Mouse (Mus musculus): Measurements from ENCODE around the gene Vkorc1l1. TPM values are rescaled to one million over a fixed set of nuclear protein-coding genes. Genes with fewer than 3 reads are reported as not detected.

Gene Vkorc1l1
- polyA plus RNA-seq (2014; fragmentation: Illumina TruSeq; extraction: RNeasy Lipid Tissue Mini Kit (QIAGEN cat#74804); ENCODE audit: insufficient read depth, low read depth, low replicate concordance): 12.8 TPM

GRCm38 (mm10) chr5:129941495-129942045 lies at the start of gene Vkorc1l1:
Gene Vkorc1l1 (plus strand): TSS chr5:129941970.

GRCm38 (mm10) chr5:129895198-129896088 lies 46.3 kb upstream of the Vkorc1l1 start, which contains the start of gene Zbed5:
Gene Zbed5 (plus strand): TSS chr5:129895723.

GRCm38 (mm10) chr5:129898449-129898848 lies 43.3 kb upstream of the Vkorc1l1 start, which contains the start of gene Phkg1:
Gene Phkg1 (minus strand): TSS chr5:129898549.

GRCm38 (mm10) chr5:129908242-129908965 lies 33.4 kb upstream of the Vkorc1l1 start, which contains the start of gene Nupr1l:
Gene Nupr1l (plus strand): TSS chr5:129908540.

GRCm38 (mm10) chr5:130002301-130003146 lies 60.8 kb downstream of the Vkorc1l1 start, which contains the start of gene Gusb:
Gene Gusb (minus strand): TSS chr5:130003049.

GRCm38 (mm10) chr5:130029142-130029897 lies 87.5 kb downstream of the Vkorc1l1 start, which contains the start of the genes Asl and Crcp:
Gene Asl (minus strand): TSS chr5:130029247.
Gene Crcp (plus strand): TSS chr5:130029290.

Other genes starting within 250 kb of the Vkorc1l1 start
- not detected for gene Sept14, start 233.5 kb upstream of the Vkorc1l1 start, polyA plus RNA-seq (2014; fragmentation: Illumina TruSeq; extraction: RNeasy Lipid Tissue Mini Kit (QIAGEN cat#74804); ENCODE audit: insufficient read depth, low read depth, low replicate concordance)
- 89.9 TPM for gene Mrps17, start 226.5 kb upstream of the Vkorc1l1 start, polyA plus RNA-seq (2014; fragmentation: Illumina TruSeq; extraction: RNeasy Lipid Tissue Mini Kit (QIAGEN cat#74804); ENCODE audit: insufficient read depth, low read depth, low replicate concordance)
- 48.5 TPM for gene Nipsnap2, start 216.9 kb upstream of the Vkorc1l1 start, polyA plus RNA-seq (2014; fragmentation: Illumina TruSeq; extraction: RNeasy Lipid Tissue Mini Kit (QIAGEN cat#74804); ENCODE audit: insufficient read depth, low read depth, low replicate concordance)
- gene Psph, start 154.5 kb upstream of the Vkorc1l1 start, polyA plus RNA-seq (2014; fragmentation: Illumina TruSeq; extraction: RNeasy Lipid Tissue Mini Kit (QIAGEN cat#74804); ENCODE audit: insufficient read depth, low read depth, low replicate concordance): 8.2 TPM
- 17.3 TPM for gene Sumf2, start 95.0 kb upstream of the Vkorc1l1 start, polyA plus RNA-seq (2014; fragmentation: Illumina TruSeq; extraction: RNeasy Lipid Tissue Mini Kit (QIAGEN cat#74804); ENCODE audit: insufficient read depth, low read depth, low replicate concordance)
- gene Chchd2, start 54.5 kb upstream of the Vkorc1l1 start, polyA plus RNA-seq (2014; fragmentation: Illumina TruSeq; extraction: RNeasy Lipid Tissue Mini Kit (QIAGEN cat#74804); ENCODE audit: insufficient read depth, low read depth, low replicate concordance): 620 TPM
- gene Zbed5, start 46.2 kb upstream of the Vkorc1l1 start, polyA plus RNA-seq (2014; fragmentation: Illumina TruSeq; extraction: RNeasy Lipid Tissue Mini Kit (QIAGEN cat#74804); ENCODE audit: insufficient read depth, low read depth, low replicate concordance): 1.7 TPM
- gene Phkg1, start 43.4 kb upstream of the Vkorc1l1 start, polyA plus RNA-seq (2014; fragmentation: Illumina TruSeq; extraction: RNeasy Lipid Tissue Mini Kit (QIAGEN cat#74804); ENCODE audit: insufficient read depth, low read depth, low replicate concordance): 2.7 TPM
- gene Nupr1l, start 33.4 kb upstream of the Vkorc1l1 start, polyA plus RNA-seq (2014; fragmentation: Illumina TruSeq; extraction: RNeasy Lipid Tissue Mini Kit (QIAGEN cat#74804); ENCODE audit: insufficient read depth, low read depth, low replicate concordance): 3.7 TPM
- gene Gusb, start 61.1 kb downstream of the Vkorc1l1 start, polyA plus RNA-seq (2014; fragmentation: Illumina TruSeq; extraction: RNeasy Lipid Tissue Mini Kit (QIAGEN cat#74804); ENCODE audit: insufficient read depth, low read depth, low replicate concordance): 32.9 TPM
- 23.1 TPM for gene Asl, start 87.3 kb downstream of the Vkorc1l1 start, polyA plus RNA-seq (2014; fragmentation: Illumina TruSeq; extraction: RNeasy Lipid Tissue Mini Kit (QIAGEN cat#74804); ENCODE audit: insufficient read depth, low read depth, low replicate concordance)
- 22.0 TPM for gene Crcp, start 87.3 kb downstream of the Vkorc1l1 start, polyA plus RNA-seq (2014; fragmentation: Illumina TruSeq; extraction: RNeasy Lipid Tissue Mini Kit (QIAGEN cat#74804); ENCODE audit: insufficient read depth, low read depth, low replicate concordance)
- 32.2 TPM for gene Tpst1, start 131.4 kb downstream of the Vkorc1l1 start, polyA plus RNA-seq (2014; fragmentation: Illumina TruSeq; extraction: RNeasy Lipid Tissue Mini Kit (QIAGEN cat#74804); ENCODE audit: insufficient read depth, low read depth, low replicate concordance)
- 3.9 TPM for gene Kctd7, start 202.9 kb downstream of the Vkorc1l1 start, polyA plus RNA-seq (2014; fragmentation: Illumina TruSeq; extraction: RNeasy Lipid Tissue Mini Kit (QIAGEN cat#74804); ENCODE audit: insufficient read depth, low read depth, low replicate concordance)
- 27.9 TPM for gene Rabgef1, start 229.8 kb downstream of the Vkorc1l1 start, polyA plus RNA-seq (2014; fragmentation: Illumina TruSeq; extraction: RNeasy Lipid Tissue Mini Kit (QIAGEN cat#74804); ENCODE audit: insufficient read depth, low read depth, low replicate concordance)